Mouse (Mus musculus) urinary bladder, postnatal 14 days (tissue): ENCODE data around the gene Bak1.
"Not testable (repeated sequence)": the region's sequence is repeated elsewhere in the genome, so short reads cannot be mapped to it uniquely, and the experiment has no call there.

Source experiments
- DNase-seq: peaks from one replicate; pipeline ENCODE4 v3.0.0; 2021; ENCODE audit warnings: low spot score

Gene Bak1

GRCm38 (mm10) chr17:26979426-26979825, 49.4 kb downstream of the Bak1 start:
- DNase-seq, result no peak

DNA sequence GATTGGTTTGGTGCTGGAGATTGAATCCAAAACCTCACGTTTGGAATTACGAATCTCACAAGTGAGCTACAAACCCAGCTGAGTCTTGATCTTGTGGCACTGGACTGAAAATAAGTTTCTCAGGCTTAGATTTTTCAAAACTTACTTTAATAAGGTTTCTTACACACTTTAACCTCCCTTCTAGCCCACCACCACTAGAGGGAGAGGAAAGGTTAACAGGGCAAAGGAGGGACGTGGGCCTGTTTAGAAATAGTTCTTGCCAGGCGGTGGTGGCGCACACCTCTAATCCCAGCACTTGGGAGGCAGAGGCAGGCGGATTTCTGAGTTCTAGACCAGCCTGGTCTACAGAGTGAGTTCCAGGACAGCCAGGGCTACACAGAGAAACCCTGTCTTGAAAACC, 51.5 kb downstream of the Bak1 start:
- not testable (repeated sequence) for DNase-seq

DNA sequence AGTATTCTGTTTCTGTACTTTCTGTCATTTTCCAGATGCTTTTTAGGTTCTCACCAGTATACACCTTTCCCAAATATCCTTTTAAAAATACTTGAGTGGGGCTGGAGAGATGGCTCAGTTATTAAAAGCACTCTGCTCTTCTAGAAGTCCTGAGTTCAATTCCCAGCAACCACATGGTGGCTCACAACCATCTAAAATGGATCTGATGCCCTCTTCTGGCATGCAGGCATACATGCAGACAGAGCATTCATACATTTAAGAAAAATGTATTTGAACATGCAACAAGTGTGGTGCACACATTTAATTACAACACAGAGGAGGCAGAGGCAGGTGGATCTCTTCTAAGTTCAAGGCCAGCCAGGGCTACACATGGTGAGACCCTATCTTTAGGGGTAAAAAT, 53.4 kb downstream of the Bak1 start:
- DNase-seq, result no peak

DNA sequence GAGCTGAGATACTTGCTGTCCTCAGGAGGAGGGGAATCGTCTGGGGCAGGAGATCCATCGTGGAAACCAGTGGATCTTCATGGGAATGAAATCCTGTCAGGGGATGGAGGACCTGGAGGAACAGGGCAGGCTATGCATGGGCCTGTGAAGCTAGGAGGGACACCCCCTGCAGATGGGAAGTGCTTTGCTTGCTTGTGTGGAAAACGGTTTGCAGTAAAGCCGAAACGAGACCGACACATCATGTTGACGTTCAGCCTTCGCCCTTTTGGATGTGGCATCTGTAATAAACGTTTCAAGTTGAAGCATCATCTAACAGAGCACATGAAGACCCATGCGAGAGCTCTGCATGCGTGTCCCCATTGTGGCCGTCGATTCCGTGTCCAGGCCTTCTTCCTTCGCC, 54.3 kb downstream of the Bak1 start:
- DNase-seq, result no peak

DNA sequence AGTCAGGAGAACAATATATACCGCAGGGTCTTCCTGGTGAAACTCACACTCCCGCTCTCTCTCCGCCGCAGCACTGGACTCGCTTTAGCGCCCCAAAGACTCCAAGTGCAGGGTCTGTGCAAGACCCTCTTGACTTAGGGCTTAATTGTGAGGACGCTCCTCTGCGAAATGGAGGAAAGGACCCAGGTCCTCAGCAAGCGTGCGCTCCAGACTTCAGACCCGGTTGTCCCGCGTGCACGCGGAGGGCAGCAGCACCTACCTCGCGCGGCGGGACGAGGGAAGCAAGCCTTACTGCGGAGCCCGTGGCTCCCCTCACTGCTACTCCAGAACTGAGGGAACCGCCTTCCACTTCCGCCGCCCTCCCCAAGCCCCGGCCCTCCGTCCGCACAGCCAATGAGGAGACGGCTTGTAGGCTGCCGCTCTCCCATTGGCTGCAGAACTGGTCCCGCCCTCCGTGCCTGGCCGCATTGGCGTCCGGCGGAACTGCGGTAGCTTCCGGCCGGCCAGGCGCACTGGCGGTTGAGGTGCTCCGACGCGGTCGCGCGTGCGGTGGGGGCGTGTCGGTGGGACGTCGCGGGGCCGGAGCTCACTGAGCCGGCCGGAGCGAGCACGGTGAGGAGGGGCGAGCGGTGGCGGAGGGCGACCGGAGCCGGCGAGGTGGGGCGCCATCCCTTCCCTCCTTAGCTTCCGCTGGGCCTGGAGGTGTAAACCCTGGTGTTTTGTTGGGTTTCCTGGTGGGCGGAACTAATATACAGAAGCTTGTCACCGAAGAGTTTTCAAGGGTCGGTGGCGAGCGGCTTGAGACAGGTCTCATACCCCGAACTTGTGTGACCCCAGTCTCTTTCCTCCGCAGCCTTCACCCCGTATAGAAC, 55.9 kb downstream of the Bak1 start, which contains the start of gene Zbtb9:
TSS of gene Zbtb9 (plus strand) at position 465 of the 872 bp plus-strand sequence.
- DNase-seq, result peak; percentile 97

DNA sequence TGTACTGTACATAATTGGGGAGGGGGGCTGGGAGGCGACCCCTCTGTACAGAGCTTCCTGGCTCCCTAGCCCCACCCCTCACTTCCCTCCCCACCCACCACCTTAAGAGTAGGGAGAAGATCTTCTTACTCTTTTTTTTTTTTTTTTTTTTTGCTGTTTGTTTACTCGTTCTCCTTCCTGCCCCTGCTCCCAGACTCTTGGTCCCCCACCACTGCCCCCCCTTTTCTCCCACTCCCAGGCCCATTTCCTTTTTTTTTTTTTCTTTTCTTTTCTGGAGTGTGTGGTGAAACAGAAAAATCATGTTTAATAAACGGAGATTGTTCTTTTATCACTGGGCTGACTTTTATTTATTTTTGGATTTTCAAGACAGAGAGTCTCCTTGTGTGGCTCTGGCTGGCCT, 56.7 kb downstream of the Bak1 start:
- DNase-seq, result no peak

- no peak for DNase-seq
These were observed 57.4 kb downstream of the Bak1 start for GRCm38 (mm10) chr17:26971247-26971905.

DNA sequence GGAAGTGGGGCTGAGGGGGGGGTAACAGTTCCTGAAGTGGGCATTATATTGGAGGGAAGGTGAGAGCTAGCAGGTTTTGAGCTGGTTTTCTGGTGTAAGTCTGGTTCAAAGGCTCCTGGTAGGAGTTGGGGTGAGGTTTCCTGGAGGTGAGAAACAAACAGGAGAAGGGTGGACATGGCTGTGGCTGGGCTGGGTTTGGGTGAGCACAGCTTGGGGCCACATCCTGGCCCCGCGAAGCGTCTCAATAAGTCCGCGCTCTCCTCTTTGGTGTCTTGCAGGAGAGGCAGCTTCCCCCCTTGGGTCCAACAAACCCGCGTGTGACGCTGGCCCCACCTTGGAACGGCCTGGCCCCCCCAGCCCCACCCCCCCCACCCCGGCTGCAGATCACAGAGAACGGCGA, 58.6 kb downstream of the Bak1 start:
- DNase-seq, result no peak
